Mouse (Mus musculus) CD4-positive, CD25-positive, alpha-beta regulatory T cell, adult 9 weeks (primary cell): Measurements from ENCODE around the gene E330009J07Rik. TPM values are rescaled to one million over a fixed set of nuclear protein-coding genes. Genes with fewer than 3 reads are reported as not detected.

Experiments used
- polyA plus RNA-seq: library from polyadenylated mRNA; unstranded; fragments of 100-300 nt; shearing (Covaris generic); gene quantifications from one replicate; pipeline ENCODE4 v1.2.1, GENCODE M21; 2017

Gene E330009J07Rik
- polyA plus RNA-seq, result 5.1 TPM

GRCm38 (mm10) chr6:40436047-40436483 lies at the start of gene E330009J07Rik:
Gene E330009J07Rik, minus strand, starts transcription at chr6:40436135.

GRCm38 (mm10) chr6:40470916-40471719 lies 35.2 kb upstream of the E330009J07Rik start, which contains the start of gene Ssbp1:
Gene Ssbp1, plus strand, starts transcription at chr6:40471352.

GRCm38 (mm10) chr6:40438936-40439335 lies 3.0 kb upstream of the E330009J07Rik start, which contains the start of gene Wee2:
Gene Wee2, plus strand, starts transcription at chr6:40439088.

Other genes starting within 250 kb of the E330009J07Rik start
- 55.7 TPM for gene Agk, start 111.0 kb downstream of the E330009J07Rik start, polyA plus RNA-seq
- gene Wee2, start 3.0 kb upstream of the E330009J07Rik start, polyA plus RNA-seq, result not detected
- 148 TPM for gene Ssbp1, start 35.2 kb upstream of the E330009J07Rik start, polyA plus RNA-seq
- gene Tas2r137, start 55.1 kb upstream of the E330009J07Rik start, polyA plus RNA-seq, result not detected
- not detected for gene Tas2r108, start 57.4 kb upstream of the E330009J07Rik start, polyA plus RNA-seq
- gene Prss37, start 83.4 kb upstream of the E330009J07Rik start, polyA plus RNA-seq, result not detected
- not detected for gene Olfr461, start 118.9 kb upstream of the E330009J07Rik start, polyA plus RNA-seq
- not detected for gene Olfr460, start 133.4 kb upstream of the E330009J07Rik start, polyA plus RNA-seq
- 0.32 TPM for gene Clec5a, start 149.7 kb upstream of the E330009J07Rik start, polyA plus RNA-seq
- gene Tas2r138, start 177.2 kb upstream of the E330009J07Rik start, polyA plus RNA-seq, result not detected
- not detected for gene Mgam, start 192.7 kb upstream of the E330009J07Rik start, polyA plus RNA-seq